Mouse (Mus musculus) retina, adult 2 months (tissue): ENCODE measurements around the gene Gm28042.

ENCODE experiments used
- DNase-seq: peaks from one replicate; pipeline ENCODE4 v3.0.0-alpha.2; 2012; ENCODE audit warnings: low read depth, low spot score

Gene Gm28042

GRCm38 (mm10) chr2:120026984-120027949 is at the start of gene Gm28042, which contains the start of gene Jmjd7:
TSS of gene Gm28042 (plus strand) at chr2:120027493.
TSS of gene Jmjd7 (plus strand) at chr2:120027483.
- DNase-seq: peak; percentile 57

DNA sequence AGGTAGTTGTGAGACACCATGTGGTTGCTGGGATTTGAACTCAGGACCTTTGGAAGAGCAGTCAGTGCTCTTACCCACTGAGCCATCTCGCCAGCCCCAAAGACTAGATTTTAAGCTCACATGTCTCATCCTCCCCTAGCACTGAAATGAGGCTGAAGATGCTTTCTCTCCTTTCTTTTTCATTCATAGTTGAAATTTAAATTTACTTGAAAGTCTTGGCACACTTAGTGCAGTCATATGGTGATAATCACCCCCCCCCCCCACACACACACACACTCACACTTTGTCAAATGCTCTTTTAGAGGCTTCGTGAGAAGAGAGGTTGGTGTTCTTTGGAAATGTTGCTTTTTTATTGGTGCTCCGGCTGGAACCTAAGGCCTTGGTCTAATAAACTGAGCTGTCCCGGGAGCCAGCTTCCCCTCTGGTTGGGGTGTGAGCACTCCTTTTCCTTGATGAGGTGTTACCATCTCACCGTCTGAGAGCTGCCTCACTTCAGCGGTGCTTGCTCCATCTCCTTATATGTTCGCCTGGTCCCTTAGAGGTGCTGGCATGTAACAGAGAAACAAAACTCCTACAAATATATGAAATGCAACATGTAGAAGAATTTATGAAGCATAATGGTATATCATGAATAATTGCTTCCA is 46.8 kb upstream of the Gm28042 start:
- DNase-seq: no peak

DNA sequence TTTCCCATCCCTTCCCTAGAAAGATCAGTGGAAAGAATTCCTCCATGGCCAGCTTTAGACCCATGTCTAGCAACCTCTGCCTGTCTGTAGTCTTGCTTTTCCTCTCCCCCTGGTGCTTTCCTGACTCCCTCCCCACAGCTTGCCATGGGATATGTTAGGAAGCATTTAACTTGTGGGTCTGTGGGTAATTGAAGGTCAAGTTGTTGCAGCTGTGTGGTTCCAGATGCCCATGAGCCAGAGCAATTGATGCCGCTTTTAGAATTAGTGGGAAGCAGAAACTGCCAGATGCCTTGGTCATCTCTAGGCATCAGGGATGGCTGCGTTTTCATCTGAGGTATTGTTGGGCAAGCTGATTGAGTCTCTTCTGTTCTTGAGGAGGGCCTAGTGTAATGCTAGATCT is 45.7 kb upstream of the Gm28042 start:
- DNase-seq: no peak

DNA sequence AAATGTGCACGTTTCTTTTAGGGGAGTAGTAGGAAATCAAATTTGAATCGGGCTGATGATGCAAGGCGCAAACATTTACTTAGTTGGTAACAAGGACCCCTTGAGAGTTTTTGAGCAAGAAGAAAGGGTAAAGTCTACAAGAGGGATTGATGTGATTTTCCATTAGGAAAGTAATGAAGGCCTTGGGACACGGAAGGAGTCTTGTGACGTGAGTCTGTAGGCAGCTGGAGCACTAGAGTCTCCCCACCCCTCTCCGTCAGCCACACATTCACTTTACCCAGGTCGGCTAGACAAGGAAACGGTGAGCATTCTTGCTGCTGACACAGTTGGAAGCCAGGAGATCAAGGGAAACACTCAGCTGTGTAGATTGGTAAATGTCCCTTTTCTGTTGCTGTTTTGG is 41.4 kb upstream of the Gm28042 start:
- DNase-seq: no peak

DNA sequence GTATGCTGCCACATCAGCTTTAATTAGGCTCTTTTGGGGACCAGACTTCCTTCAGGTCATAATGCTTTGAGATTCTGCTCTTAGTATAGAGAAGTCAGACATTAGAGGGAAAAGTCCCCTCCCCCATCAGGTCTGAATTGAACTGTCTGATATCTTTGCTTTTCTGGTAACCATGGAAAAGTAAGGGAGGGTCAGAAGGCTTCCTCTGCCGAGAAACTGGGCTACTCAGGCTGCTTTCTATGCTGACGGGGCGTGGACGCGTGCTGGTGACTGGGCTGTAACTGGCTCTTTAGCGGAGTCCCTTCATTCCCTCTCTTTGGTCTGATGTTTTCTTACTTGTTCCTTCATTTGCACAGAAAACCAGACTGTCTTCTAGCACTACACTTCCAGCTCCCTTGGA is 40.9 kb upstream of the Gm28042 start:
- DNase-seq: no peak

DNA sequence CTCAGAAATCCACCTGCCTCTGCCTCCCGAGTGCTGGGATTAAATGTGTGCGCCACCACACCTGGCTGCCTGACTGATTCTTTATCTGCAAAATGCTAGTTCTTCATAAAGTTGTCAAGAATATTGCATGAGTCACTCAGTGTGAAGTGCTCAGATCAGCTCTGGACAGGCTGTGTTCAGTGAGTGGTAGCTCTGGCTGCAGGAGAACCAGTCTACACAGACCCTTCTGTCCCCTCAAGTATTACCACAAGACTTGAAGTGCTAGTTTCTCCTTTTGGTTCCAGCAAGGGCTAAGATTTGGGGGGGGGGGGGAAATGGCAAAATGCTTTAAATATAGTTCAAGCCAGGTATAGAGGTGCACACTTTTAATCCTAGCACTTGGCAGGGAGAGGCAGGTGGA is 39.9 kb upstream of the Gm28042 start:
- DNase-seq: no peak

GRCm38 (mm10) chr2:119988952-119989351 is 38.3 kb upstream of the Gm28042 start:
- DNase-seq: no peak

- DNase-seq: no peak
Observed at GRCm38 (mm10) chr2:119990881-119991280, 36.4 kb upstream of the Gm28042 start.

- no peak for DNase-seq
Observed at GRCm38 (mm10) chr2:119992349-119992748, 34.9 kb upstream of the Gm28042 start.

GRCm38 (mm10) chr2:119993515-119993914 is 33.8 kb upstream of the Gm28042 start:
- no peak for DNase-seq

- DNase-seq: no peak
Observed at GRCm38 (mm10) chr2:119994839-119995238, 32.5 kb upstream of the Gm28042 start.

DNA sequence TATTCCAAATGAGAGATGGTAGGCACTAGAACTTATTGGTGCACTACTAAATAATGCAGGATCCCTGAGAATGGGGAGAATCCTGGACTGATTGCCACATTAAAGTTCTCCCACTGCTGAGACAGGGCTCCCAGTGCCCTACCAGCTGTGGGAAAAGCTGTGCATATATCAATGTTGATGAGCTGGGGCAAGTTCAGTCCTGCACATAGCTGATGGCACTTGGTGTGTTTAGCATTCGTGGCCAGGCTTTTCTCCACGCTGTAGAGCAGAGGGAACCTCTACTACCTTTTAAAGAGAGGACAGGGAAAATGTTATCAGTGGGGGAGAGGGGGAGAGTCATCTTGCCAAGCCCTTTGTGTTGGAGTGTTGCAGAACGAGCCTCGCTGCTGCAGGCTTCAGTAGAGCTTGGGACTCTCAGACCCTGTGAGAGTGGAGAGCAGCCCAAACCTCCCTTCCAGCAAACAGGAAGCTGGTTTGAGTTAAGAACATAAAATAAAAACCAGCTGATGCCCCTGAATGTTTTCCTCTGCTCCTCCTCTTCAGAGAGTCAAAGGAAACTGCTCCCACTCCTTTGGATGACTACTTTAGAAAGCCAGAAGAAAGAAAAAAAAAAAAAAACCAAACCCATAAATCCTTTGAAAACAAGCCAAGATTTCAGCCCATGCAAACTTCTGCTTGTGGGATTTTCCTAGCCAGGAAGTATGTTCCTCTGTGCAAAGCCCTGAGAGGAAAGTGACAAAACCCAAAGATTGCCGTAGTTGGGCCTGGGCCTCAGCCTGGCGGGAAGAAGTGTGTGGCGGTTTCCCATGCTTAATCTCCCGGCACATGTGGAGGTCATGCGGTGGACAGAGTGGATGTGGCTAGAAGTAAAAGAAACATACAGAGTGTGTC is 31.7 kb upstream of the Gm28042 start:
- DNase-seq: no peak

GRCm38 (mm10) chr2:119997354-119997753 is 29.9 kb upstream of the Gm28042 start:
- DNase-seq: no peak

DNA sequence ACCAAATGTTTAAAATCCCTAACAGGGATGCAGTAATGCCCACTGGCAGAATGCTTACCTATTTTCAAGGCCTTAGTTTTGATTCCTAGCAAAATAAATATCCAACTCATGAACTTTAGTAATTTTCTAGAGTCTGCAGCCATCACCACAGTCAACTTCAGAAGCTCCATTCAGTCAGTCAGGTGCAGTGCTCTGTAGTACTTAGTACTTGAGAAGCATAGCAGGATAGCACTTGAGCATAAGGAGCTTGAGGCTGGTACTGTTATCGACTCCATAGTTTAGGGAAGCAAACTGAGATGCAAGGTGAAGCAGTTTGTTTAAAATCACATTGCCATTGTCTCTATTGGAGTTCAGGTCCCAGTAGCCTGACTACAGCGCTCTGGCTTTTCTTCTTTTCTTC is 27.6 kb upstream of the Gm28042 start:
- no peak for DNase-seq

DNA sequence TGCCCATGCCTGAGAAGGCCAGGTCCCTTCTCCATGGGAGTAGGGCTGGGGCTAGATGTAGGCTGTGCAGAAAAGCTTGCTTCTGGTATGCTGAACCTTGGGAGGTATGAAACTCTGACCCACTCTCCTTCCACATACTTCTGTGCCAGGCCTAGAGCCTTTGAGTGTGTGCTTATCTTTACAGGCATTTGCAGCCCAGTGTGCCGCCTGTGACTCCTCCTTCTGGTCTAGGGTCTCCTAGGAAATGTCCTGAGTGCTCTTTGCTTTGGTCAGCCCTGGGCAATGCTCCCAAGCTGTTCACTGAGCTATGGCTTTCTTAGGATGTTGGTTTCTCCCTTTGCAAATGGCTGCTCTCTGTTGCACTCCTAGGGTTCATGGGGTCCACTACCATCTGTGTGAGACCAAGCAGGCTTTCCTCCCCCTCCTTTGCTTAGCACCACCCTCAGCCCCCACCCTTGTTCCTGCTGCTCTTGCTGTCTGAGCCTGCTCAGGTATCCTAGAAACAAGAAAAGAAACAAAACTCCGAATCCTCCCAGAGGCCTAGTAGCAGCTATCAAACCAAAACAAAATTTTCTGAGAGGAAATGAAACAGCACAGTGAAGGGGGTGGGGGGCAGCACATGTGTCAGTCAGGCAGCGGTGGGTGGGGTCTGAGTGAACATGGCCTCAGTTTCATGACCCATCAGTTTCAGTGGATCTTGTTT is 26.3 kb upstream of the Gm28042 start:
- no peak for DNase-seq

DNA sequence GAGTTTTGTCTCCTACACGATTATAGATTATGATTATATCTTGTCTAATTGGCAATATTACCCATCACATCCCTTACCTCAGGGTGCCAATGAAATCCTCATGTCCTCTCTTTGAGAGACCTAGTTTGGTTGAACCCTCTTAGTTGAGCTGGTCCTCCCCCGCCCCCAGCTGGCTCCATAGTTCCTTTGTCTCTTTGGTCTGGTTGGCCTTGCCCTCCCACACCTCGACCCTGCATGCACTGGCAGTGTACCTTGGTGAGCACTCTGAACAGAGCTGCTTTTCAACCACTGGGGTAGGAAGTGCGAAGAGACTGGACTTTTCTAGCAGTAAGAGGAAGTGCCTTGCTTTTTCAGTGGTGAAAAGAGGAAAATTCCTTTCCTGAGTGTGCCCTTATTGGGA is 25.3 kb upstream of the Gm28042 start:
- no peak for DNase-seq

DNA sequence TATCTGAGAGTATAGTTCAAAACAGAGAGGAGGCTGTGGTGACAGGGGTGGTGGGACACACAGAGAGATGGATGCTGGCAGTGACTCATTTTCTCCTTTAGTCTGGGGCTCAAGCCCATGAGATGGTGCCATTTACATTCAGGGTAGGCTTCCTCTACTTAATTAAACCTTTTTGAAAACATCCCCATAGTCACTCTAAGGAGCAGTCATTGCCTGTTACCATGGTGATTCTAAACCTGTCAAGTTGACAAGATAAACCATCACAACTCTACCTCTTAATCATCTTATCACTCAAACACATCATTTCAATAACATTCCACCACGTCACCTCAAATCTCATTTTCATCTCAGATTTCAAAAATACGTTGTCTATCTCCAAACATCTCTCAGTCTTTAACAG is 23.3 kb upstream of the Gm28042 start:
- no peak for DNase-seq

- no peak for DNase-seq
Observed at GRCm38 (mm10) chr2:120006696-120007095, 20.6 kb upstream of the Gm28042 start.

- DNase-seq: no peak
Observed at GRCm38 (mm10) chr2:120007680-120008210, 19.5 kb upstream of the Gm28042 start.

GRCm38 (mm10) chr2:120008672-120009071 is 18.6 kb upstream of the Gm28042 start:
- no peak for DNase-seq
